Mouse (Mus musculus): ENCODE data around the gene Plppr4. TPM values are rescaled to one million over a fixed set of nuclear protein-coding genes. Genes with fewer than 3 reads are reported as not detected.

Plppr4 gene
- polyA plus RNA-seq (2014; fragmentation: Nextera tagmentation; extraction: Ambion mirVana) = 5.9 and 11.7 TPM in 2 replicates

DNA sequence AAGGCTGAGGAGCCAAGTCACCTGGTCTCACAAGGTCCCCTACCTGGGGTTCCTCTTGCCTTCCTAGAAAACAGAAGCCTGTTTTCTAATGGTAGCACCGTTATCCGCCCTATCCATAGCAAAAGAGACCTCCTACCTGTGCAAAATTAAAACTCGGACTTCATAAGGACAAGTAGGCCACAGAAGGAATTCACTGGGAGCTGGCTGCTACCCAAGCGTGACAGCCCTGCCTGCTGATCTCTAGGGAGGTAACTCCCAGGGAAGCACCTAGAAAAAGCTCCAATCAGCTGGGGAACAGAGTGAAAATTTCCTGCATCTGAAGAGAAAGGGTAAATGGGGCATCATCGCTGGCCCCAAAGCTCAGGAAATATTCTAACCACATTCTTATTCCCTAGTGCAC, at the start of gene Plppr4:
Gene Plppr4, minus strand, starts transcription at position 349 of the 400 bp plus-strand sequence.
- DNase-seq (ENCODE audit: low spot score) = peak; percentile 4
- WGBS = 30% methylated on average over 5 of the region's 5 CpGs
- peaks cover 4% of the 10 kb centered on the region; the same call in 1 of the 2 replicates for H3K4me1 ChIP-seq (ENCODE audit: control insufficient read depth, insufficient read depth, low read length)
- H3K9ac ChIP-seq (ENCODE audit: low read length) = peak within 1 kb of the TSS; percentile 75
- no peaks in the 10 kb centered on the region for H3K9me3 ChIP-seq (replicated peaks; ENCODE audit: control insufficient read depth, low read length)
- peak within 1 kb of the TSS; percentile 55; the same call in 1 of the 2 replicates for H3K27ac ChIP-seq (ENCODE audit: low read depth, low read length)
- no peaks in the 10 kb centered on the region for H3K27me3 ChIP-seq (replicated peaks; ENCODE audit: control insufficient read depth, insufficient read depth, low read length)
- H3K4me2 ChIP-seq (ENCODE audit: low read length) = peak within 1 kb of the TSS; percentile 80
- H3K4me3 ChIP-seq (ENCODE audit: low read depth, low read length) = peak within 1 kb of the TSS; percentile 55
- H3K36me3 ChIP-seq (ENCODE audit: control insufficient read depth, insufficient read depth, low read length) = no peaks in the 10 kb centered on the region
- ATAC-seq = no peak

DNA sequence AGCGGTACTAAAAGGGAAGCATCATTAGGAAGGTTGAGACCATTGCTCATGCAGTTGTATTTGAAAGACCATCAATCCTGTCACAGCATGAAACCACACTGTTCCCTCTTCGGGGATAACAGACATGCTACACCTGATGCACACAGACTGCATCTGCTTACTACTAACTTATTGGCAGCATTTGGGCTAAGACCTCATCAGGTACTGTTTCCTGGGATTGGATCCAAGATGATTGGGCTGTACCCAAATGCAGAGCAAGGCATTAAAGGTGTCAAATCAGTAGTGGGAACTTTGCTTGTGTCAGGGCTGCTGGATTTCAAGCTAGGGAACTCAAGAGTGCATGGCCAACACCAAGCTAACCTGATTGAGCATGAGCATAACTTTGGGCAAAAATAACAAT, 45.1 kb upstream of the Plppr4 start:
- H3K4me2 ChIP-seq (ENCODE audit: low read length) = no peak overlapping the region
- no peaks in the 10 kb centered on the region for H3K27me3 ChIP-seq (replicated peaks; ENCODE audit: control insufficient read depth, insufficient read depth, low read length)
- H3K36me3 ChIP-seq (ENCODE audit: control insufficient read depth, insufficient read depth, low read length) = no peaks in the 10 kb centered on the region
- no peak overlapping the region for H3K9ac ChIP-seq (ENCODE audit: low read length)
- H3K4me3 ChIP-seq (ENCODE audit: low read depth, low read length) = no peak overlapping the region
- DNase-seq (ENCODE audit: low spot score) = no peak
- H3K27ac ChIP-seq (ENCODE audit: low read depth, low read length) = no peak overlapping the region
- ATAC-seq = no peak
- 98% methylated on average over 2 of the region's 2 CpGs for WGBS
- H3K9me3 ChIP-seq (replicated peaks; ENCODE audit: control insufficient read depth, low read length) = no peaks in the 10 kb centered on the region
- H3K4me1 ChIP-seq (ENCODE audit: control insufficient read depth, insufficient read depth, low read length) = no peaks in the 10 kb centered on the region

DNA sequence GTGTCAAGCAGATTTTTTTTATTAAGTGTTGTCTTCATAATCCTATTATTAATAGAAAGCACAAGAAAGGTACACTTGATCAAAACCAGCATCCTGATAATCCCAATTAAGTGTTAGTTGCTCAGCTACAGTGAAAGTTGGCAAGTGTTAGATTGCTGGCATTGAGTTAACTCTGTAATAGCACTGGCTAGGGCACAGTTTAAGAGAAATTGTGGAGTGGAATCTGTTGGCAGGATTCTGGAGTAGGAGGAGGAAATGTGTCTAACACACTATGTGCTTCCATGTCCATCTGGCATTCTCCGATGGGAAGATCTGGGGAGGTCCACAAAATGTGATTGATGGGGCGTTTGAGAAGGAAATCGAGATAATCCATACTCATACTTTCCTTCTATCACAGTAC, 43.1 kb upstream of the Plppr4 start:
- Histone ChIP-seq H3K4me1 (ENCODE audit: control insufficient read depth, insufficient read depth, low read length) (no peaks in the 10 kb centered on the region), H3K36me3 (ENCODE audit: control insufficient read depth, insufficient read depth, low read length) (no peaks in the 10 kb centered on the region), H3K9ac (ENCODE audit: low read length) (no peak overlapping the region), H3K27me3 (replicated peaks; ENCODE audit: control insufficient read depth, insufficient read depth, low read length) (no peaks in the 10 kb centered on the region), H3K4me3 (ENCODE audit: low read depth, low read length) (no peak overlapping the region), H3K9me3 (replicated peaks; ENCODE audit: control insufficient read depth, low read length) (no peaks in the 10 kb centered on the region), H3K4me2 (ENCODE audit: low read length) (no peak overlapping the region), H3K27ac (ENCODE audit: low read depth, low read length) (no peak overlapping the region)
- ATAC-seq = peak; percentile 37; the same call in 1 of the 2 replicates
- 80% methylated on average over 3 of the region's 3 CpGs for WGBS
- peak; percentile 74 for DNase-seq (ENCODE audit: low spot score)

DNA sequence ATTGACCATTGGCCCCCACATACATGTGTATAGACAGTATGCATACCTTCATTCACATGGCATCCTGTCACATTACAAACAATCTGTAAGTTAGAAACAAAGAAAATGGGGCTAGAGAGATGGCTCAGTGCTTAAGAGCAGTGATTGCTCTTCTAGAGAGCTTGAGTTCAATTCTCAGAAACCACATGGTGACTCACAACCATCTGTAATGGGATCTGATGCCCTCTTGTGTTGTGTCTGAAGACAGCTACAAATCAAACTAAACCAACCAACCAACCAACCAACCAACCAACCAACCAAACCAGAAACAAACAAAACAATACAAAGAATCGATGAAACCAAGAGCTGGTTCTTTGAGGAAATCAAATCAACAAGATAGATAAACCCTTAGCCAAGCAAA, 5.4 kb upstream of the Plppr4 start:
- no peaks in the 10 kb centered on the region for H3K9me3 ChIP-seq (replicated peaks; ENCODE audit: control insufficient read depth, low read length)
- H3K4me2 ChIP-seq (ENCODE audit: low read length) = no peak overlapping the region
- H3K36me3 ChIP-seq (ENCODE audit: control insufficient read depth, insufficient read depth, low read length) = no peaks in the 10 kb centered on the region
- no peak overlapping the region for H3K9ac ChIP-seq (ENCODE audit: low read length)
- no peak overlapping the region for H3K27ac ChIP-seq (ENCODE audit: low read depth, low read length)
- ATAC-seq (no peak), DNase-seq (ENCODE audit: low spot score) (no peak)
- WGBS = 88% methylated on average over 1 of the region's 1 CpGs
- no peaks in the 10 kb centered on the region for H3K4me1 ChIP-seq (ENCODE audit: control insufficient read depth, insufficient read depth, low read length)
- no peak overlapping the region for H3K4me3 ChIP-seq (ENCODE audit: low read depth, low read length)
- no peaks in the 10 kb centered on the region for H3K27me3 ChIP-seq (replicated peaks; ENCODE audit: control insufficient read depth, insufficient read depth, low read length)

DNA sequence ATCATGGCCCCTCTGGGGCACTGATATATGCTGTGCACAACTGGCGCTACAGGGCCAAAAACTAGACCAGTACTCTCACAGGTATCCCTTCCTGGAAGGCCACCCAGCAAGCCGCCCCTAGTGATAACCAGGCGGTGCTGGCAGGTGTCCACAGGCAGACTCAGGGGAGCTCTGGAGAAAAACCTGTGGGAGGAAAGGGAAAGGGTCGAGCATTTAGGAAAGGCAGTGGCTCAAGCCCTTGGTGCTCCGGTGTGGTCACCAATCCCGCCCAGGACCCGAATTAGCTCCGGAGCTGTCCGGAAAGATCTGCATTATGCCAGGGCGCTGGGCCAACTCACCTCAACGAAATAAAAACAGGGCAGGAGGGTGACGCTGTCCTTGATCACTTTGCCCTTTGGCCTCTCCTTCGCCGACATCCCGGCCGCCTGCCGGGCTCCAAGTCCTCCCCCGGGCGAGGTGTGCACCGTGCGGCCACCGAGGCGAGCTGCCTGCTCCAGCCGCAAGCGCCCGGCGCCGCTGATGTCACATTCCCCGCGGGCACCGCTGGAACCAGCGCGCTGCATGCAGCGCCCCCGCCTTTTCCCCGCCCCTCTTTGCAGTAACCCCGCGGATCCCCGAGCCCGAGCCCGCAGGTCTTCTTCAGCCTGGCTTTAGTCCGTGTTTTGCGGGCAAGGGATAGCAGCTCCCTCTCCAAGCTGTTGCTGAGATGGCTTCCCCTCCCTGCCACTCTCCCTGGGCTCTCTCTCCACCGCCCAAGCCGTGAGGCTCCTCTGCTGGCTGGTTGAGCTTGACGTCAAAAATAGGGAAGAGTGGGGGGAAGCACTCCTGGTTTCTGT, 772 bp downstream of the Plppr4 start:
- Histone ChIP-seq H3K9ac (ENCODE audit: low read length) (peak overlapping the region; percentile 75), H3K4me1 (ENCODE audit: control insufficient read depth, insufficient read depth, low read length) (peaks cover 4% of the 10 kb centered on the region; the same call in 1 of the 2 replicates), H3K4me3 (ENCODE audit: low read depth, low read length) (peak overlapping the region; percentile 55), H3K4me2 (ENCODE audit: low read length) (peak overlapping the region; percentile 80), H3K27ac (ENCODE audit: low read depth, low read length) (peak overlapping the region; percentile 55; the same call in 1 of the 2 replicates), H3K27me3 (replicated peaks; ENCODE audit: control insufficient read depth, insufficient read depth, low read length) (no peaks in the 10 kb centered on the region), H3K36me3 (ENCODE audit: control insufficient read depth, insufficient read depth, low read length) (no peaks in the 10 kb centered on the region), H3K9me3 (replicated peaks; ENCODE audit: control insufficient read depth, low read length) (no peaks in the 10 kb centered on the region)
- WGBS = 1% methylated on average over 46 of the region's 46 CpGs
- DNase-seq (ENCODE audit: low spot score) (peak; percentile 72), ATAC-seq (peak; percentile 92)

DNA sequence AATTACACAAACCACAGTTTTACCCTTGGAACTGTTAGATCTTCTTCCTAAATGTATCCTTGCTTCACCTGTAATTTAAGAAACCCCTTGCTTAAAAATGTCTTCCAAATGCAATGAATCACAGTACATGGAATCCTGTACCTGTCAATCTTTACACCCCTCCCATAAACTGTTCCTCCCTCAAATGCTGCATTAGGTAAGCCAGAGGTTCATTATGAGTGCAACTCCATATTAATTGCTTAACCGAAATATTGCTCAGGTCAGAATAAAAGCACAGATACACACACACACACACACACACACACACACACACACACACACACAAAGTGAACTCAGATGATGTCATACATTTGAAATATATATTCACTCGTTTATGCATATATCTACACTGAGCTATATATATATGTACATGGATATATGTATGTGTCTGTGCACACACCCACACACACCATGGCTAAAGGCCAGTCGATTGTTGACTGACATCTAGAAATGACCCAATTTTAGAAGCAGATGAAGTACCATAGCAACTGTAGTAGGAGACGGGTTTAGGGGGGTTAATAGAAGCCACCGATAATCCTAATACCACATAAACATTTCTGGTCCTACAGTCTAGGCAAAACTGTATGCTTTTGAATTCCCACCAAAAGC, 1.6 kb downstream of the Plppr4 start:
- H3K4me2 ChIP-seq (ENCODE audit: low read length) = peak overlapping the region; percentile 80
- peak overlapping the region; percentile 75 for H3K9ac ChIP-seq (ENCODE audit: low read length)
- H3K27me3 ChIP-seq (replicated peaks; ENCODE audit: control insufficient read depth, insufficient read depth, low read length) = no peaks in the 10 kb centered on the region
- no peaks in the 10 kb centered on the region for H3K9me3 ChIP-seq (replicated peaks; ENCODE audit: control insufficient read depth, low read length)
- H3K36me3 ChIP-seq (ENCODE audit: control insufficient read depth, insufficient read depth, low read length) = no peaks in the 10 kb centered on the region
- H3K4me1 ChIP-seq (ENCODE audit: control insufficient read depth, insufficient read depth, low read length) = peaks cover 4% of the 10 kb centered on the region; the same call in 1 of the 2 replicates
- ATAC-seq (no peak; the same call in 1 of the 2 replicates), DNase-seq (ENCODE audit: low spot score) (no peak)
- WGBS = 88% methylated on average over 5 of the region's 5 CpGs
- H3K27ac ChIP-seq (ENCODE audit: low read depth, low read length) = no peak overlapping the region
- peak overlapping the region; percentile 55 for H3K4me3 ChIP-seq (ENCODE audit: low read depth, low read length)

DNA sequence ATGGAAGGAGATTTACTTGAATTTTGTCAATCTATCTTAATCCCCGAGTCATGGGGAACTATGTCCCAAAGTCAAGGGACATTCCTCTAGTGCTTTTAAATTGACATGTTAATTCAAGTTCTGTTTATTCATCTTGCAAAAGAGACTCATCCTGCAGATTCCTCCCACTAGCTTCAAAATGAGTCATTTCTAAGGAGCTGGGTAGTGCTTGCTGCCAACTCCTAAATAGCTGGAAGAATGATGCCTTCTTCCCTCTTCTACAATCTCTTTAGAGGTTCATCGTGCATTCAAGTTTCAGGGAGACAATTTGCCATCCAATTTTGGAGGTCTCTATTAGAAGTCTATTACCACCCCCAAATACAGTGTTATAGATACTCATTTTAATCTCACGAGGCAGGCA, 3.3 kb downstream of the Plppr4 start:
- WGBS = 83% methylated on average over 3 of the region's 3 CpGs
- Histone ChIP-seq H3K36me3 (ENCODE audit: control insufficient read depth, insufficient read depth, low read length) (no peaks in the 10 kb centered on the region), H3K27ac (ENCODE audit: low read depth, low read length) (no peak overlapping the region), H3K9ac (ENCODE audit: low read length) (no peak overlapping the region), H3K9me3 (replicated peaks; ENCODE audit: control insufficient read depth, low read length) (no peaks in the 10 kb centered on the region), H3K4me1 (ENCODE audit: control insufficient read depth, insufficient read depth, low read length) (peaks cover 4% of the 10 kb centered on the region; the same call in 1 of the 2 replicates), H3K4me2 (ENCODE audit: low read length) (no peak overlapping the region), H3K4me3 (ENCODE audit: low read depth, low read length) (no peak overlapping the region), H3K27me3 (replicated peaks; ENCODE audit: control insufficient read depth, insufficient read depth, low read length) (no peaks in the 10 kb centered on the region)
- DNase-seq (ENCODE audit: low spot score) (no peak), ATAC-seq (no peak)

DNA sequence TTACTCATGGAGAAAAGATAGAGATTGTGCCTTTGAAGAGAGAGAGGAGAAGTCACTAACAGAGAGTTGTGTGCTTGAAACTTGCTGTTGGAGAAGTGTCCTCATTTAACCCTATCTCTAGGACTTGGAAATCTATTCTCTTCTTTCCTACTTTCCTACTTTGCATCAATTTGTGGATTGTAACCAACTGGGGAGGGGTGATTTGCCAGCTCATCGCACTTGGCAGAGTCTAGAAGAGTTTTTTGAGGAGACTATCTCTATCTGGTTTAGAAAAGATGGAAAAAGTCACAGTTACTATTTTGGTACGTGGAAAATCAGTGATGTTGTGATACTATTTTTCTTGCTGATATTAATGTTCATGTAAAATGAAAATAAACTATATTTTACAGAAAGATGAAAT, 6.7 kb downstream of the Plppr4 start:
- H3K27ac ChIP-seq (ENCODE audit: low read depth, low read length) = no peak overlapping the region
- no peaks in the 10 kb centered on the region for H3K4me1 ChIP-seq (ENCODE audit: control insufficient read depth, insufficient read depth, low read length)
- no peak for DNase-seq (ENCODE audit: low spot score)
- no peaks in the 10 kb centered on the region for H3K27me3 ChIP-seq (replicated peaks; ENCODE audit: control insufficient read depth, insufficient read depth, low read length)
- no peak overlapping the region for H3K9ac ChIP-seq (ENCODE audit: low read length)
- no peaks in the 10 kb centered on the region for H3K36me3 ChIP-seq (ENCODE audit: control insufficient read depth, insufficient read depth, low read length)
- H3K4me3 ChIP-seq (ENCODE audit: low read depth, low read length) = no peak overlapping the region
- H3K9me3 ChIP-seq (replicated peaks; ENCODE audit: control insufficient read depth, low read length) = no peaks in the 10 kb centered on the region
- no peak for ATAC-seq
- WGBS = 88% methylated on average over 2 of the region's 2 CpGs
- no peak overlapping the region for H3K4me2 ChIP-seq (ENCODE audit: low read length)

DNA sequence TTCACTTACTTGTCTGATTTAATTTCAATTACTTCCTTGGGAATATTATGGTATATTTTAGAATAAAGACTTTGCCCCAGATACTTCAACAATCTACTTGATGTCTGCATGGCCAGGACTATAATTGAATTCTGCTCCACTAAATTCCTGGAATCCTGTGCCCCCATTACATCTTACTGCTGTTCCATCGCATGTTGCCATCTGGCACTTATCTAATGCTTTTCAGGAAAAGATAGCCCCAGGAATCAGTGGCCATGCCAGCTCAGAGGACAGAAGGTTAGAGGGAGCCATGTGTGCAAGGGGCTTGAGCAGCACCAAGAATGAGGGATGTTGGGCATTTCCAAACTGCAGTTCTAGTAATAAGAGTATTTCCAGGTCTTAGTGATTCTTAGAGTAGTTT, 14.3 kb downstream of the Plppr4 start:
- DNase-seq (ENCODE audit: low spot score) (no peak), ATAC-seq (no peak)
- Histone ChIP-seq H3K27me3 (replicated peaks; ENCODE audit: control insufficient read depth, insufficient read depth, low read length) (no peaks in the 10 kb centered on the region), H3K27ac (ENCODE audit: low read depth, low read length) (no peak overlapping the region), H3K4me2 (ENCODE audit: low read length) (no peak overlapping the region), H3K9me3 (replicated peaks; ENCODE audit: control insufficient read depth, low read length) (no peaks in the 10 kb centered on the region), H3K4me3 (ENCODE audit: low read depth, low read length) (no peak overlapping the region), H3K9ac (ENCODE audit: low read length) (no peak overlapping the region), H3K36me3 (ENCODE audit: control insufficient read depth, insufficient read depth, low read length) (no peaks in the 10 kb centered on the region), H3K4me1 (ENCODE audit: control insufficient read depth, insufficient read depth, low read length) (no peaks in the 10 kb centered on the region)
- 76% methylated on average over 1 of the region's 1 CpGs for WGBS
